Mouse (Mus musculus): ENCODE data around the gene Afg1l.

Afg1l gene

GRCm38 (mm10) chr10:42477550-42478340 lies 620 bp downstream of the Afg1l start:
- DNase-seq (ENCODE audit: low spot score in 2 of 2) = no peak

GRCm38 (mm10) chr10:42476774-42477475 lies 1.4 kb downstream of the Afg1l start:
- DNase-seq (ENCODE audit: low spot score in 2 of 2) = no peak

GRCm38 (mm10) chr10:42474946-42475514 lies 3.3 kb downstream of the Afg1l start:
- DNase-seq (ENCODE audit: low spot score in 2 of 2) = no peak

DNA sequence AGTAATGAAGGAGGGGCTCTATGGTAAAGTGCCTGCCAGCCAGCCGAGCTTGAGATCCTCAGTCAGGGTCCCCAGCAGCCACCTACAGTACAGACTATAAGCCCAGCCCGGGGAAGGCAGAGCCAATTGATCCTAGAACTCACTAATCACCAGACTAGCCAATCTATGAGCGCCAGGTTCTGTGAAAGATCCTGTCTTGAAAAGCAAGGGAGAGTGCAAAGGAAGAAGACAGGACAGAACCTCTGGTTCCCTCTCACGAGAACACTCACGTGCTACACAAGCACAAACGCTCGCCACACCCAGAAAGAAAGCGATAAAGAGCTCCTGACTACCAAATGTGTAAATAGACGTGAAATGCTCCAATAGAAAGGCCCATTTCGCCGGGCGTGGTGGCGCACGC lies 13.6 kb downstream of the Afg1l start:
- DNase-seq (ENCODE audit: low spot score in 2 of 2) = no peak

- no peak for DNase-seq (ENCODE audit: low spot score in 2 of 2)
Observed at GRCm38 (mm10) chr10:42464224-42464623, 14.1 kb downstream of the Afg1l start.

GRCm38 (mm10) chr10:42457557-42458191 lies 20.7 kb downstream of the Afg1l start:
- DNase-seq (ENCODE audit: low spot score in 2 of 2) = no peak

DNA sequence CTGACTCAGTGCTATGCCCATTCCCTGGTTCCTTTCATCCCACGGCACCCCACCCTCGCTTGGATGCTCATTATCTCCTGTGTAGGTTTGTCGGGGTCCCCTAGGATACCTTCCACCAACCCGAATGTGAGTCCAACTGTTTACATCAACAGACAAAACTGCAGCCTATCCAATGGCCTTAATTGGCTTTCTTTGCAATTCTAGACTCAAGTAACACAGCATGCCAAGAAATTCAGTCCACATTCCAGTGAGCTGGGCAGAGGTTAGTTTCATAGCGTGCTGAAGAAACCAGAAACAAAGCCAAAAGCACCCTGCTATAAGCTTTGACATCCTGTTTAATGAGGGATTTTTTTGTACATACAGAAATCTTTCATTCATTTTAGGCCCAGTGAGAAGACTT lies 22.4 kb downstream of the Afg1l start:
- no peak for DNase-seq (ENCODE audit: low spot score in 2 of 2)

DNA sequence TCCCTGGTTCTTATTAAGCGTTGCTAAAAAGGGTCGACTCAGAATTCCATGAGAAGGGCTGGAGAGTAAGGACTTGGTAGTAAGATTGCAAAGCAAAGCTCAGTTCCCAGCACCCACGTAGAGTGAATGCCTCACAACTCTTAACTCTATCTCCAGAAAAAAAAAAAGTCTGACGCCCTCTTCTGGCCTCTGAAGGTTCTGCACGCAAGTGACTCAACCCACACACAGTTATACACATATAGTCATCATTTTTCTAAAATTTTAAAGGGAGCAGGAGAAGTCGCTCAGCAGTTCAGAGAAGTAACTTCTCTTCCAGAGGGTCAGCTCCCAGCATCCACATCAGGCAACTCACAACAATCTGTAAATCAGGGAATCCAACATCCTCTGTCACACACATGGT lies 23.7 kb downstream of the Afg1l start:
- DNase-seq (ENCODE audit: low spot score in 2 of 2) = no peak

DNA sequence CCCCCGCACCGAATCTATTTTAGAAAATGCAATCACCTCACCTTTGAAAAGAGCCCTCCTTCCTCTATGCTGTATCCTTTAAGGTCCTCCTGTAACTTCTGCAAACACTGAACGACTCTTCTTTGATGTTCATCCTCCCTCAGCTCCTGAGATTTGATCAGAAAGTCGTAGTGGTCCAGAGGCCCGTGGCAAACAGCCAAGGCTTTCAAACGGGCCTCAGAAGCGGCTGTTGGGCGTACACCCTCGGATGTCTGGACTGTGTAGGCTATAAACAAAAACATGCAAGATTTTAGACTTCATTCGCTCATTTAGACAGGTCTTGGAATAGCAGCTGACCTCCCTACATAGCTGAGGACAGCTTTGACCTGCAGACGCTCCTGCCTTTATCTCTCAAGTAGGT lies 24.1 kb downstream of the Afg1l start:
- no peak for DNase-seq (ENCODE audit: low spot score in 2 of 2)

DNA sequence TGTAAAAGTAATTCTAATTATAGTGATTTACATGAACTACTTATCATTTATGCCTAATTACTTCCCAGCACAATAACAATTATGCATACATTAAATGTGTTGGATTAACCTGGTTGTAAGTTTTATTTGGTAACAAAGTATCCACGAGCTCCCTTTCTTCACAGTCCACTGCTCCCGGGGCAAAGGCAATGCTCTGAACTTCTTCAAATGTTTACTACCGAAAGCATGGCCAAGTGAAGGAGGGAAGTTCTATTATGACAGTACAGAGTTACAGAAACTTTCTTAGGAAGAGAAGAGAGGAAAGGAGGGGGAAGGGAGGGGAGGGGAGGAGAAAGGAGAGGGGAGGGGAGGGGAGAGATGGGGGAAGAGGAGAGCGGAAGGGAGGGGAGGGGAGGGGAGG lies 28.7 kb downstream of the Afg1l start:
- no peak for DNase-seq (ENCODE audit: low spot score in 2 of 2)

GRCm38 (mm10) chr10:42448371-42448770 lies 30.0 kb downstream of the Afg1l start:
- no peak for DNase-seq (ENCODE audit: low spot score in 2 of 2)

- no peak for DNase-seq (ENCODE audit: low spot score in 2 of 2)
Observed at GRCm38 (mm10) chr10:42446145-42446544, 32.2 kb downstream of the Afg1l start.

DNA sequence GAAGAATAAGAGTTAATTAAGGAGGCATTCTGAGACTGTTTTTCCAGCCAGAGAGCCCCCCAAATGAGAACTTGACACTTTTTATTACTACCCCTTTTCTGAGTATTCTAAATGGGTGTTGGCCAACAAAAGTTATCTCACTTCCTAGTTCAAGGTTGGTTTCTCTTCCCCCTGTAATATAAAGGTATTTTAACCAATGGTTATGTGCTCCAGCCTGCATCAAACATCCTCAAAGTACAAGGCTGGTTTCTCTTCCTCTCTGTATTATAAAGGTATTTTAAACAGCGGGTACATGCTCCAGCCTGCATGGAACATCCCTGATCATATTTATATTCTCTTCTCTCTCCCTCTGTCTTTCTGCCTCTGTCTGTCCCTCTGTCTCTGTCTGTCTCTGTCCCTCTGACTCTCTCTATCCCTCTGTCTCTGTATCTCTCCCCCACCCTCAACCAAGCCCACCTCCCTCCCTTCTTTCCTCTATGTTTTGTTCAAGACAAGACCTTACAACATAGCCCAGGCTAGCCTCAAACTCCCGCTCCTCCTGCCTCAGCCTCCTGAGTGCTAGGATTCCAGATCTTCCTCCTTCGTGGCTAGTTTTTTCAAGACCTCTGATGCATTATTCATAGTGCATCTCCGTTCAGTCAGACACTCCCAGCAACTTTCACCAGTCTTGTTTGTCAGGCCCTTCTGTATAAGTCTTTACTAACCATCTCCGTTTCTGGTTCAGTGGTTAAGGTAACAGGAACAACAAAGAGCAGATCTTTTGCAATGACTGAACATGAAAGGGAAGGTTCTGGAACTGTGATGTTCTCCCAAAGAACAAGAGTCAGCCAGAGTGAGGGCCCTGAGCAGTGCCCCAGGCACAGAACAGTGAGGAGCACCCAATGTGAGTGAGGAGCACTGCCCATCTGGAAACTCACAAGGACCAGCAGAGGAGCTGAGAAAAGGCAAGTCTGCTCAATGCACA lies 41.2 kb downstream of the Afg1l start:
- DNase-seq (ENCODE audit: low spot score in 2 of 2) = peak; percentile 32 to 57

DNA sequence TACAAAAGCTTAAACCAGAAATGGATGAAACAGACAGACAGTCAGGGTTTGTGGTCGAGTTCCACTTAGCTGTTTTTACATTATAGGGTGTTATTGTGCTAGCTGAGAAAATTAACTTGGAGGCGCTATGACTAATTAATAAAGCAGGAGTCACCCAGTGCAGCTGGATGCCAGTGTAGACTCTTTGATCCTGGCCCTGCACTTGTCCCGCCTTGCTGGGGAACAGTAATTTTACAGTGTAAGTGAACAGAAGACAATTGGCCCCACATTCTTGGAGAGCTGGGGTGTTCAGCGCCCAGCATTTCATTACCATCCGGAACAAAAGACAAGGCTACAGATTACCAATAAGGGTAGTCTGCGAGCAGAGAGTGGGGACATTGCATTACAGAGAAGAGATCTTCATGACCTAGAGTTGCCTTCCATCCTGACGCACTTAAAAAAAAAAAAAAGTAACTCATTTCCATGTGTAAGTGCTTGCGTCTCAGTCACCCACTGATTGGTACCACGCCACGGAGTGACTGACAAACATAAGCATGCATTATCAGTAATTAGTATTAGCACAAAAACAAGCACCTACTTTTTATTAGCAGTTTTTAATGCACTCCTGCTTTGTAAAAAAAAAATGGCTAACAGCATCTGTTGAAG lies 60.7 kb downstream of the Afg1l start:
- DNase-seq (ENCODE audit: low spot score in 2 of 2) = no peak

GRCm38 (mm10) chr10:42415821-42416470 lies 62.4 kb downstream of the Afg1l start:
- no peak for DNase-seq (ENCODE audit: low spot score in 2 of 2)

- no peak for DNase-seq (ENCODE audit: low spot score in 2 of 2)
Observed at GRCm38 (mm10) chr10:42410748-42411537, 67.4 kb downstream of the Afg1l start.

DNA sequence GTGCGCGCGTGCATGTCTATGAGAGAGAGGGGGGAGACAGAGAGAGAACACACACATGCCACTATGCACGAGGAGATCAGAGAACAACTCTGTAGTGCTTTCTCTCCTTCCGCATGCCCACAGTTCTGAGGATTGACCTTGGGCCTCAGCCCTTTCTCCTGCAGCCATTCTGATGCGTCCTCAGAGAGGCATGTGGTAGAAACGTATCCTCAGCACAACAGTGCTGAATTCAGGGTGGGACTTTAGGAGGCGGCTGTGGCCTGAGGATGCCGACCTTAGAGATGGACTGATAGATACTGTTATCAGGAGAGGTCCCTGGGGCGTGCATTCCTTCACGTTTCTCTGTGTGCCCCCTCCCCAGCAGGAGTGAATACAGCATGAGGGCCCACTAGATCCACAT lies 87.9 kb downstream of the Afg1l start:
- no peak for DNase-seq (ENCODE audit: low spot score in 2 of 2)

- no peak for DNase-seq (ENCODE audit: low spot score in 2 of 2)
Observed at GRCm38 (mm10) chr10:42388181-42388580, 90.2 kb downstream of the Afg1l start.

DNA sequence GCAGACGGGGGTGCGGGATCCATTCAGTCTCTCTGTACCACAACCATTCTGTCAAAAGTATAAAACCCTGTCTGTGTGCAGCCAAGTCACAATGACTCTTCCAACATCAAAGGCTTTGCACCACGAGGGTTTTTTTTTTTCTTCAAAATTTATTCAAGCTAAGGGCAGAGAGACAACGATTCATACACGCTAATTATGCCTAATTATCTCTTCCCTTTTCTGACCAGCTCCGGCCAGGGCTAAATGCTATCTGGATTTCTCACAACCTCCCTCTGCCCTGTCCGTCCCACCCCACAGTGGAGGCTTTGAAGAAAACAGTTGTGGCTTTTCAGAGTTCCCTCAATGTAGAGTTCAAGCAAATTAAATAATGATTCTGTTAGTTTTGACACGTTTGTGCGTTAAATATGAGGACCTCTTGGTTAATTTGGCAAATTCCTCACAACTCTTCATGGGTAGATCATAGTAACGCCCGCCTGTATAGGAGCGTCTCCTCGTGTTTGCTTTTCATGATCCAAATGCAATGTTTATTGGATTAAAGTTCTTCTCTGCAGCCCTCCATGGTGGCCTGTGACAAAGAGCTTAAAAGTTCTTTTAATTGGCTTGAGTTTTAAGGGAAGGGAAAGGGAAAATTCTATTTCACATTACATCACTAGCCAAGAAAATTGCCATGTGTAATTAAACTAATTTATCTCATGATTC lies 93.3 kb downstream of the Afg1l start:
- no peak for DNase-seq (ENCODE audit: low spot score in 2 of 2)

All from spleen, postnatal 36 days (tissue).